13 mouse cellular contexts compared by ENCODE assay signal in the genomic region with DNA sequence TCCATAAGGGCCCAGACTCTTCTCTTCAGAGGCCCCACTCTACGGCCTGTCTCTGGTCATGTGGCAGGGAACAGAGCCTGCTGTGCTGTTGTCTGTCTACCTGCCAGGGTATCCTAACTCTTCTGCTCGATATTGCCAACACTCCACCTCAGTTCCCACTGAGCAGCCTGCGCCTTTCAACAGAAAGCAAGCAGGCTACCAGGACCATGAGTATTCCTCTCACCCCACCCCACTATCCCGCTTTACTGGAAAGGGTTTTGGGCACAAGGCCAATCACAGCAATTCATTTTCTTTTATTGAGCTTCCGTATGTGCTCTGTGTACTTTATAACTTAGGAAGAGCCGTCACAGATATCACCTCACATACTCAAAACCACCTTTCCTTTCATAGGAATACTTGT.
DNase-seq lines count a peak whose midpoint lies in the region; ATAC-seq lines count a peak whose summit lies in the region.
"Had no signal": no experiment of that assay in that cellular context is flagged by ENCODE, and none has a peak within 500 bp of the region (broad histone marks: within the 10 kb centered on the region; RNA-seq: fewer than 3 reads in every experiment).

No protein-coding gene starts in this region.

- H3K4me3 ChIP-seq in heart, embryonic 13.5 days = no peak overlapping the region
- H3K4me3 ChIP-seq in lung, embryonic 16.5 days (ENCODE audit: low read length) = no peak overlapping the region
- H3K4me3 ChIP-seq in embryonic facial prominence, embryonic 13.5 days = no peak overlapping the region
- no peak overlapping the region for H3K4me3 ChIP-seq in limb, embryonic 12.5 days (replicated peaks)
- H3K4me3 ChIP-seq: megakaryocyte, embryonic 14.5 days; neural tube, embryonic 13.5 days had no signal

- no peak for ATAC-seq in heart, embryonic 13.5 days (ENCODE audit: extremely low read depth, insufficient number of reproducible peaks, low FRiP score, low TSS enrichment)
- peak; percentile 13; the same call in 1 of the 2 replicates for ATAC-seq in lung, embryonic 16.5 days (ENCODE audit: low read depth)
- no peak for ATAC-seq in embryonic facial prominence, embryonic 13.5 days (ENCODE audit: insufficient number of reproducible peaks, insufficient read depth, low FRiP score, low TSS enrichment, low read depth)
- no peak for ATAC-seq in limb, embryonic 12.5 days (ENCODE audit: insufficient number of reproducible peaks, insufficient read depth, low FRiP score, low TSS enrichment, low read depth)
- ATAC-seq: forebrain, embryonic 14.5 days had no signal

- H3K4me2 ChIP-seq in heart, embryonic 13.5 days = no peak overlapping the region
- no peak overlapping the region for H3K4me2 ChIP-seq in lung, embryonic 16.5 days (ENCODE audit: low read depth, low read length)
- no peak overlapping the region for H3K4me2 ChIP-seq in embryonic facial prominence, embryonic 13.5 days
- no peak overlapping the region for H3K4me2 ChIP-seq in limb, embryonic 12.5 days
- H3K4me2 ChIP-seq: liver, embryonic 11.5 days; neural tube, embryonic 13.5 days had no signal

- H3K4me1 ChIP-seq in heart, embryonic 13.5 days = peaks cover 24% of the 10 kb centered on the region
- H3K4me1 ChIP-seq in lung, embryonic 16.5 days (replicated peaks; ENCODE audit: control insufficient read depth, insufficient read depth, low read length) = peaks cover 18% of the 10 kb centered on the region
- peaks cover 10% of the 10 kb centered on the region for H3K4me1 ChIP-seq in embryonic facial prominence, embryonic 13.5 days
- peaks cover 32% of the 10 kb centered on the region for H3K4me1 ChIP-seq in limb, embryonic 12.5 days (replicated peaks)
- H3K4me1 ChIP-seq: megakaryocyte, embryonic 14.5 days had no signal

- H3K9me3 ChIP-seq in heart, embryonic 13.5 days = no peaks in the 10 kb centered on the region
- H3K9me3 ChIP-seq in lung, embryonic 16.5 days (ENCODE audit: control insufficient read depth, low read length) = no peaks in the 10 kb centered on the region
- H3K9me3 ChIP-seq in embryonic facial prominence, embryonic 13.5 days = no peaks in the 10 kb centered on the region
- H3K9me3 ChIP-seq in limb, embryonic 12.5 days = no peaks in the 10 kb centered on the region
- H3K9me3 ChIP-seq: megakaryocyte, embryonic 14.5 days; neural tube, embryonic 13.5 days had no signal

- peaks cover 9% of the 10 kb centered on the region for H3K36me3 ChIP-seq in heart, embryonic 13.5 days
- H3K36me3 ChIP-seq in lung, embryonic 16.5 days (ENCODE audit: control insufficient read depth, insufficient read depth, low read length) = 0 out of 2 replicates have a peak, but pooled peaks cover 2% of the 10 kb centered on the region
- H3K36me3 ChIP-seq in embryonic facial prominence, embryonic 13.5 days = peaks cover 19% of the 10 kb centered on the region; the same call in 1 of the 2 replicates
- H3K36me3 ChIP-seq in limb, embryonic 12.5 days = no peaks in the 10 kb centered on the region; the same call in 1 of the 2 replicates
- H3K36me3 ChIP-seq: neural tube, embryonic 13.5 days had no signal

- DNase-seq in heart, adult 18-20 months = no peak
- no peak for DNase-seq in lung, postnatal 10 days
- no peak for DNase-seq in urinary bladder, postnatal 14 days (ENCODE audit: low spot score)
- DNase-seq in T-cell, adult 2 months (ENCODE audit: low spot score) = no peak
- DNase-seq: right cerebral cortex, postnatal 14 days had no signal

- no peak overlapping the region for H3K9ac ChIP-seq in heart, embryonic 13.5 days
- H3K9ac ChIP-seq in lung, embryonic 16.5 days (ENCODE audit: low read length) = no peak overlapping the region
- H3K9ac ChIP-seq in embryonic facial prominence, embryonic 13.5 days = no peak overlapping the region
- no peak overlapping the region for H3K9ac ChIP-seq in limb, embryonic 12.5 days (replicated peaks)
- H3K9ac ChIP-seq: neural tube, embryonic 13.5 days had no signal

- peak overlapping the region; percentile 22; the same call in 1 of the 2 replicates for H3K27ac ChIP-seq in heart, embryonic 13.5 days (replicated peaks)
- peak overlapping the region; percentile 7; the same call in 1 of the 2 replicates for H3K27ac ChIP-seq in lung, embryonic 16.5 days (ENCODE audit: low read length)
- H3K27ac ChIP-seq in embryonic facial prominence, embryonic 13.5 days = peak overlapping the region; percentile 33; the same call in 1 of the 2 replicates
- H3K27ac ChIP-seq in limb, embryonic 12.5 days = peak overlapping the region; percentile 86

- WGBS in heart, embryonic 13.5 days = 60% methylated on average over 6 of the region's 6 CpGs
- 32% methylated on average over 6 of the region's 6 CpGs for WGBS in lung, embryonic 16.5 days
- 73% methylated on average over 6 of the region's 6 CpGs for WGBS in embryonic facial prominence, embryonic 13.5 days
- WGBS in limb, embryonic 12.5 days = 71% methylated on average over 6 of the region's 6 CpGs

- H3K27me3 ChIP-seq in heart, embryonic 13.5 days (replicated peaks) = no peaks in the 10 kb centered on the region
- no peaks in the 10 kb centered on the region for H3K27me3 ChIP-seq in lung, embryonic 16.5 days (ENCODE audit: control insufficient read depth, insufficient read depth, low read depth, low read length)
- H3K27me3 ChIP-seq in embryonic facial prominence, embryonic 13.5 days = no peaks in the 10 kb centered on the region
- no peaks in the 10 kb centered on the region for H3K27me3 ChIP-seq in limb, embryonic 12.5 days
- H3K27me3 ChIP-seq: megakaryocyte, embryonic 14.5 days; neural tube, embryonic 13.5 days had no signal

Comparison
In these comparisons a context has a peak if more than half of its experiments do, and no peak if none do; other contexts are left out.
1. H3K27ac ChIP-seq: peak in every context shown above with its lines; median percentile 86 in limb, embryonic 12.5 days; 33 in embryonic facial prominence, embryonic 13.5 days; 22 in heart, embryonic 13.5 days; 7 in lung, embryonic 16.5 days.